Mouse (Mus musculus): ENCODE data around the gene Fbxo44. TPM values are rescaled to one million over a fixed set of nuclear protein-coding genes. Genes with fewer than 3 reads are reported as not detected.
"Not testable (repeated sequence)": the region's sequence is repeated elsewhere in the genome, so short reads cannot be mapped to it uniquely, and the experiment has no call there.

The Fbxo44 gene
- 100 to 1,000 TPM in 1 of 2 experiments, 10 to 100 TPM in 1; 98.6 to 111 TPM for total RNA-seq (2021)
- long read RNA-seq, experiment 1, transcript Fbxo44-202 (5 exons, 1,034 nt), result minor isoform, 15 of 87 reads
- long read RNA-seq, experiment 1, transcript Fbxo44-201 (6 exons, 1,829 nt), result major isoform, 41 of 87 reads
- long read RNA-seq, experiment 1, partial matches to known transcripts, result 7 of 87 reads
- long read RNA-seq, experiment 1, other reads (novel, unspliced or antisense), result 21 of 87 reads
- long read RNA-seq, experiment 2, transcript Fbxo44-208 (6 exons, 1,572 nt), result minor isoform, 7 of 105 reads
- long read RNA-seq, experiment 2, transcript Fbxo44-202 (5 exons, 1,034 nt), result minor isoform, 25 of 105 reads
- long read RNA-seq, experiment 2, transcript Fbxo44-201 (6 exons, 1,829 nt), result major isoform, 42 of 105 reads
- long read RNA-seq, experiment 2, partial matches to known transcripts, result 2 of 105 reads
- long read RNA-seq, experiment 2, other reads (novel, unspliced or antisense), result 25 of 105 reads

- DNase-seq (ENCODE audit: low spot score in 2 of 2), result peak in 1 of 2 experiments; percentile 40
Measured at GRCm38 (mm10) chr4:148160436-148161390, at the start of gene Fbxo44, which contains the start of gene Fbxo2. Gene Fbxo44, minus strand, starts transcription at chr4:148160482. Gene Fbxo2, plus strand, starts transcription at chr4:148160621.

GRCm38 (mm10) chr4:148204873-148205232, 44.6 kb upstream of the Fbxo44 start:
- no peak for DNase-seq (ENCODE audit: low spot score in 2 of 2)

GRCm38 (mm10) chr4:148204061-148204872, 44.0 kb upstream of the Fbxo44 start:
- no peak for DNase-seq (ENCODE audit: low spot score in 2 of 2)

- no peak for DNase-seq (ENCODE audit: low spot score in 2 of 2)
Measured at GRCm38 (mm10) chr4:148203557-148203956, 43.3 kb upstream of the Fbxo44 start.

- no peak for DNase-seq (ENCODE audit: low spot score in 2 of 2)
Measured at GRCm38 (mm10) chr4:148198721-148199120, 38.4 kb upstream of the Fbxo44 start.

- DNase-seq (ENCODE audit: low spot score in 2 of 2), result no peak
Measured at GRCm38 (mm10) chr4:148194400-148194799, 34.1 kb upstream of the Fbxo44 start.

GRCm38 (mm10) chr4:148192707-148193245, 32.5 kb upstream of the Fbxo44 start:
- DNase-seq (ENCODE audit: low spot score in 2 of 2), result no peak

GRCm38 (mm10) chr4:148188767-148189166, 28.5 kb upstream of the Fbxo44 start:
- not testable (repeated sequence) for DNase-seq (ENCODE audit: low spot score in 2 of 2)

- no peak for DNase-seq (ENCODE audit: low spot score in 2 of 2)
Measured at GRCm38 (mm10) chr4:148185819-148186218, 25.5 kb upstream of the Fbxo44 start.

- DNase-seq (ENCODE audit: low spot score in 2 of 2), result no peak
Measured at GRCm38 (mm10) chr4:148184564-148184963, 24.3 kb upstream of the Fbxo44 start.

- DNase-seq (ENCODE audit: low spot score in 2 of 2), result no peak
Measured at GRCm38 (mm10) chr4:148182363-148182762, 22.1 kb upstream of the Fbxo44 start.

GRCm38 (mm10) chr4:148181483-148181882, 21.2 kb upstream of the Fbxo44 start:
- DNase-seq (ENCODE audit: low spot score in 2 of 2), result peak in 1 of 2 experiments; percentile 49

- DNase-seq (ENCODE audit: low spot score in 2 of 2), result no peak
Measured at GRCm38 (mm10) chr4:148177716-148178115, 17.4 kb upstream of the Fbxo44 start.

GRCm38 (mm10) chr4:148176603-148177002, 16.3 kb upstream of the Fbxo44 start:
- DNase-seq (ENCODE audit: low spot score in 2 of 2), result not testable (repeated sequence)

GRCm38 (mm10) chr4:148174495-148174862, 14.2 kb upstream of the Fbxo44 start:
- no peak for DNase-seq (ENCODE audit: low spot score in 2 of 2)

GRCm38 (mm10) chr4:148173811-148174494, 13.7 kb upstream of the Fbxo44 start:
- DNase-seq (ENCODE audit: low spot score in 2 of 2), result peak in 1 of 2 experiments; percentile 54

GRCm38 (mm10) chr4:148171261-148171660, 11.0 kb upstream of the Fbxo44 start:
- DNase-seq (ENCODE audit: low spot score in 2 of 2), result no peak

GRCm38 (mm10) chr4:148170842-148171241, 10.6 kb upstream of the Fbxo44 start:
- DNase-seq (ENCODE audit: low spot score in 2 of 2), result peak; percentile 73 to 79

GRCm38 (mm10) chr4:148169586-148169985, 9.3 kb upstream of the Fbxo44 start:
- DNase-seq (ENCODE audit: low spot score in 2 of 2), result no peak

- no peak for DNase-seq (ENCODE audit: low spot score in 2 of 2)
Measured at GRCm38 (mm10) chr4:148168287-148168686, 8.0 kb upstream of the Fbxo44 start.
